Mouse (Mus musculus): ENCODE data around the gene Myg1. TPM values are rescaled to one million over a fixed set of nuclear protein-coding genes. Genes with fewer than 3 reads are reported as not detected.

The Myg1 gene
- polyA plus RNA-seq, 1 experiment from 2014 or later = 104 TPM

GRCm38 (mm10) chr15:102353986-102354385 lies 22.5 kb downstream of the Myg1 start:
- H3K9ac ChIP-seq (ENCODE audit: low read length) = no peak overlapping the region
- WGBS = 93% methylated on average over 2 of the region's 2 CpGs
- no peaks in the 10 kb centered on the region for H3K36me3 ChIP-seq (ENCODE audit: control insufficient read depth, insufficient read depth, low read length)
- H3K27ac ChIP-seq (ENCODE audit: low read depth) = no peak overlapping the region
- H3K4me3 ChIP-seq (ENCODE audit: low read depth, low read length) = no peak overlapping the region
- no peak for DNase-seq (ENCODE audit: low spot score)
- H3K4me2 ChIP-seq (ENCODE audit: low read length) = no peak overlapping the region
- H3K27me3 ChIP-seq (replicated peaks; ENCODE audit: control insufficient read depth, insufficient read depth, low read length) = peaks cover 22% of the 10 kb centered on the region
- peaks cover 26% of the 10 kb centered on the region for H3K4me1 ChIP-seq (replicated peaks; ENCODE audit: control insufficient read depth, insufficient read depth, low read length)
- no peaks in the 10 kb centered on the region for H3K9me3 ChIP-seq (ENCODE audit: control insufficient read depth, low read length)
- ATAC-seq (replicated peaks; ENCODE audit: low FRiP score, low TSS enrichment, low read depth) = no peak

GRCm38 (mm10) chr15:102355134-102355870 lies 23.8 kb downstream of the Myg1 start:
- Histone ChIP-seq H3K9ac (ENCODE audit: low read length) (peak overlapping the region; percentile 71), H3K27ac (ENCODE audit: low read depth) (peak overlapping the region; percentile 68), H3K4me1 (replicated peaks; ENCODE audit: control insufficient read depth, insufficient read depth, low read length) (peaks cover 20% of the 10 kb centered on the region), H3K36me3 (ENCODE audit: control insufficient read depth, insufficient read depth, low read length) (no peaks in the 10 kb centered on the region), H3K4me2 (ENCODE audit: low read length) (peak overlapping the region; percentile 77), H3K9me3 (ENCODE audit: control insufficient read depth, low read length) (no peaks in the 10 kb centered on the region), H3K27me3 (replicated peaks; ENCODE audit: control insufficient read depth, insufficient read depth, low read length) (peaks cover 22% of the 10 kb centered on the region), H3K4me3 (ENCODE audit: low read depth, low read length) (peak overlapping the region; percentile 49)
- peak; percentile 64 for ATAC-seq (replicated peaks; ENCODE audit: low FRiP score, low TSS enrichment, low read depth)
- peak; percentile 78 for DNase-seq (ENCODE audit: low spot score)
- under 1% methylated on average over 48 of the region's 49 CpGs for WGBS

GRCm38 (mm10) chr15:102355871-102356441 lies 24.4 kb downstream of the Myg1 start:
- Histone ChIP-seq H3K4me2 (ENCODE audit: low read length) (peak overlapping the region; percentile 77), H3K4me3 (ENCODE audit: low read depth, low read length) (peak overlapping the region; percentile 49), H3K9me3 (ENCODE audit: control insufficient read depth, low read length) (no peaks in the 10 kb centered on the region), H3K27me3 (replicated peaks; ENCODE audit: control insufficient read depth, insufficient read depth, low read length) (peaks cover 22% of the 10 kb centered on the region), H3K36me3 (ENCODE audit: control insufficient read depth, insufficient read depth, low read length) (no peaks in the 10 kb centered on the region), H3K27ac (ENCODE audit: low read depth) (peak overlapping the region; percentile 68), H3K4me1 (replicated peaks; ENCODE audit: control insufficient read depth, insufficient read depth, low read length) (peaks cover 20% of the 10 kb centered on the region), H3K9ac (ENCODE audit: low read length) (peak overlapping the region; percentile 71)
- 4% methylated on average over 38 of the region's 38 CpGs for WGBS
- DNase-seq (ENCODE audit: low spot score) = peak; percentile 90
- peak; percentile 41 for ATAC-seq (replicated peaks; ENCODE audit: low FRiP score, low TSS enrichment, low read depth)

GRCm38 (mm10) chr15:102356501-102357325 lies 25.2 kb downstream of the Myg1 start:
- WGBS = 47% methylated on average over 16 of the region's 16 CpGs
- peak overlapping the region; percentile 62 for H3K27ac ChIP-seq (ENCODE audit: low read depth)
- H3K4me2 ChIP-seq (ENCODE audit: low read length) = peak overlapping the region; percentile 77
- DNase-seq (ENCODE audit: low spot score) (no peak), ATAC-seq (replicated peaks; ENCODE audit: low FRiP score, low TSS enrichment, low read depth) (no peak)
- no peaks in the 10 kb centered on the region for H3K9me3 ChIP-seq (ENCODE audit: control insufficient read depth, low read length)
- peaks cover 16% of the 10 kb centered on the region for H3K4me1 ChIP-seq (replicated peaks; ENCODE audit: control insufficient read depth, insufficient read depth, low read length)
- H3K4me3 ChIP-seq (ENCODE audit: low read depth, low read length) = peak overlapping the region; percentile 49; the same call in 1 of the 2 replicates
- no peaks in the 10 kb centered on the region for H3K36me3 ChIP-seq (ENCODE audit: control insufficient read depth, insufficient read depth, low read length)
- peaks cover 22% of the 10 kb centered on the region for H3K27me3 ChIP-seq (replicated peaks; ENCODE audit: control insufficient read depth, insufficient read depth, low read length)
- peak overlapping the region; percentile 71; the same call in 1 of the 2 replicates for H3K9ac ChIP-seq (ENCODE audit: low read length)

- Histone ChIP-seq H3K4me1 (replicated peaks; ENCODE audit: control insufficient read depth, insufficient read depth, low read length) (peaks cover 24% of the 10 kb centered on the region), H3K9me3 (ENCODE audit: control insufficient read depth, low read length) (no peaks in the 10 kb centered on the region), H3K27me3 (replicated peaks; ENCODE audit: control insufficient read depth, insufficient read depth, low read length) (peaks cover 22% of the 10 kb centered on the region), H3K4me2 (ENCODE audit: low read length) (peak overlapping the region; percentile 38), H3K9ac (ENCODE audit: low read length) (peak overlapping the region; percentile 3; the same call in 1 of the 2 replicates), H3K27ac (ENCODE audit: low read depth) (no peak overlapping the region), H3K36me3 (ENCODE audit: control insufficient read depth, insufficient read depth, low read length) (no peaks in the 10 kb centered on the region), H3K4me3 (ENCODE audit: low read depth, low read length) (peak overlapping the region; percentile 11)
- DNase-seq (ENCODE audit: low spot score) = no peak
- 4% methylated on average over 25 of the region's 25 CpGs for WGBS
- ATAC-seq (replicated peaks; ENCODE audit: low FRiP score, low TSS enrichment, low read depth) = no peak
These were observed 26.6 kb downstream of the Myg1 start for GRCm38 (mm10) chr15:102358126-102358525.

- 31% methylated on average over 5 of the region's 5 CpGs for WGBS
- Histone ChIP-seq H3K4me3 (ENCODE audit: low read depth, low read length) (no peak overlapping the region), H3K9me3 (ENCODE audit: control insufficient read depth, low read length) (no peaks in the 10 kb centered on the region), H3K27ac (ENCODE audit: low read depth) (no peak overlapping the region), H3K9ac (ENCODE audit: low read length) (no peak overlapping the region), H3K4me2 (ENCODE audit: low read length) (no peak overlapping the region), H3K36me3 (ENCODE audit: control insufficient read depth, insufficient read depth, low read length) (no peaks in the 10 kb centered on the region), H3K4me1 (replicated peaks; ENCODE audit: control insufficient read depth, insufficient read depth, low read length) (peaks cover 24% of the 10 kb centered on the region), H3K27me3 (replicated peaks; ENCODE audit: control insufficient read depth, insufficient read depth, low read length) (peaks cover 22% of the 10 kb centered on the region)
- ATAC-seq (replicated peaks; ENCODE audit: low FRiP score, low TSS enrichment, low read depth) (no peak), DNase-seq (ENCODE audit: low spot score) (no peak)
These were observed 27.3 kb downstream of the Myg1 start for GRCm38 (mm10) chr15:102358834-102359233.

GRCm38 (mm10) chr15:102362648-102363047 lies 31.1 kb downstream of the Myg1 start:
- Histone ChIP-seq H3K4me2 (ENCODE audit: low read length) (peak overlapping the region; percentile 45), H3K36me3 (ENCODE audit: control insufficient read depth, insufficient read depth, low read length) (no peaks in the 10 kb centered on the region), H3K27me3 (replicated peaks; ENCODE audit: control insufficient read depth, insufficient read depth, low read length) (peaks cover 15% of the 10 kb centered on the region), H3K27ac (ENCODE audit: low read depth) (0 out of 2 replicates have a peak overlapping the region, but pooled peaks have one; percentile 7), H3K9ac (ENCODE audit: low read length) (peak overlapping the region; percentile 41), H3K4me3 (ENCODE audit: low read depth, low read length) (no peak overlapping the region), H3K4me1 (replicated peaks; ENCODE audit: control insufficient read depth, insufficient read depth, low read length) (peaks cover 14% of the 10 kb centered on the region), H3K9me3 (ENCODE audit: control insufficient read depth, low read length) (no peaks in the 10 kb centered on the region)
- no peak for ATAC-seq (replicated peaks; ENCODE audit: low FRiP score, low TSS enrichment, low read depth)
- WGBS = 12% methylated on average over 13 of the region's 14 CpGs
- DNase-seq (ENCODE audit: low spot score) = no peak

GRCm38 (mm10) chr15:102364678-102365077 lies 33.2 kb downstream of the Myg1 start:
- peaks cover 7% of the 10 kb centered on the region for H3K4me1 ChIP-seq (replicated peaks; ENCODE audit: control insufficient read depth, insufficient read depth, low read length)
- ATAC-seq (replicated peaks; ENCODE audit: low FRiP score, low TSS enrichment, low read depth) (no peak), DNase-seq (ENCODE audit: low spot score) (no peak)
- no peak overlapping the region for H3K4me3 ChIP-seq (ENCODE audit: low read depth, low read length)
- 0 out of 2 replicates have a peak, but pooled peaks cover 3% of the 10 kb centered on the region for H3K27me3 ChIP-seq (replicated peaks; ENCODE audit: control insufficient read depth, insufficient read depth, low read length)
- H3K36me3 ChIP-seq (ENCODE audit: control insufficient read depth, insufficient read depth, low read length) = no peaks in the 10 kb centered on the region
- H3K4me2 ChIP-seq (ENCODE audit: low read length) = no peak overlapping the region
- no peak overlapping the region for H3K9ac ChIP-seq (ENCODE audit: low read length)
- 100% methylated on average over 1 of the region's 1 CpGs for WGBS
- no peaks in the 10 kb centered on the region for H3K9me3 ChIP-seq (ENCODE audit: control insufficient read depth, low read length)
- H3K27ac ChIP-seq (ENCODE audit: low read depth) = no peak overlapping the region
